Mouse (Mus musculus) right cerebral cortex, adult 2 months (tissue): ENCODE data around the gene B3galt6.
A peak's percentile ranks its signal among the peaks of the same experiment; 100 is the strongest.

Experiments used
- DNase-seq, 2 experiments: peaks; one replicate each; pipeline ENCODE4 v3.0.0; 2021 to 2022; ENCODE audit warnings: low spot score in 2 of 2

Gene B3galt6

DNA sequence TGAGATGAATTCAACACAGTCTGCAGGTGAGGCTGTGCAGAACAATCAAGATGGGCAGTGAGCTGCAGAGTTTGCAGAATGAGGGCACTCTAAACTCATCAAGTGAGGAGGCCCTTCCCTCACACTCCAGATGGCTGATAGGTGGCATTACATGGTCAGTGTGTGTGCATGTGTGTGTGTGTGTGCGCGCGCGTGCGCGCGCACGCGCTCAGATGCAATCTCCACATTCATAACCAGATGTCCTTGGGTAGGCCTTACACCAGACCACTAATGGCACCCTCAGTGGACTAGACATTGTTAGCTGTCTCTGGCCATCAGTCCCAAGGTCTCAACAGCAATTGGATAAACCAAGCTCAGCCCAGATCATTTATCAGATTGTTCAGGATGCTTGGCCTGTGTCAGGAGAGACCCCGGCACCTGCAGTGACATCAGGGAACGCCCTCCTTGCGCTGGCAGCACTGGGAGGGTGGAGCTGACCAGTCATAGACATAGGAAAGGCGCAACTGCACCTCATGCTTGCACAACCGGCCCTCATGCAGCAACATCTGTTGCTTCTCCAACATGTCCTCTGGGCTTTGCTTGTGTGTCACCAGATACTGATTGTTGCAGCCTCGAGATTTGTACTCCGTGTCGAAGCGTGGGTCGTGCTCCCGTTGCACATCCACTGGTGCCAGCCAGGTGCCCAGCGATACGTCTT, 1.1 kb downstream of the B3galt6 start:
- no peak for DNase-seq

DNA sequence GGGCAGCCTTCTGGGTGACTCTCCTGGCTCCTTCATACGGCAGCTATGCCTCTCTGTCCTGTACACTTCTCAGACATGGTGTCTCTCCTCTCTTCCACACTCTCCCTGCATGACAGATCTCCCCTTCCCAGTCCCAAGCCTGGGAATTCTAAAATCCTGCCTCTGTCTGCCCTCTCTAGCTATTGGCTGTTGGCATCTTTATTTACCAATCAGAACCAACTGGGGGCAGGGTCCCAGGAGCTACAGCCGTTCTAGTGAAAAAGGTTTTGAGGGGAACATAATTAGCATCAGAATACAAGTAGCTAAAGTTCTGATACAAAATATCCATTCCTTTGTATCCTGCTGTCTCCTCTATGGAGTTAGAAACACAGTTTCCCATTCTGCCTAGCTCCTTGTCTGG, 8.7 kb downstream of the B3galt6 start:
- no peak for DNase-seq

DNA sequence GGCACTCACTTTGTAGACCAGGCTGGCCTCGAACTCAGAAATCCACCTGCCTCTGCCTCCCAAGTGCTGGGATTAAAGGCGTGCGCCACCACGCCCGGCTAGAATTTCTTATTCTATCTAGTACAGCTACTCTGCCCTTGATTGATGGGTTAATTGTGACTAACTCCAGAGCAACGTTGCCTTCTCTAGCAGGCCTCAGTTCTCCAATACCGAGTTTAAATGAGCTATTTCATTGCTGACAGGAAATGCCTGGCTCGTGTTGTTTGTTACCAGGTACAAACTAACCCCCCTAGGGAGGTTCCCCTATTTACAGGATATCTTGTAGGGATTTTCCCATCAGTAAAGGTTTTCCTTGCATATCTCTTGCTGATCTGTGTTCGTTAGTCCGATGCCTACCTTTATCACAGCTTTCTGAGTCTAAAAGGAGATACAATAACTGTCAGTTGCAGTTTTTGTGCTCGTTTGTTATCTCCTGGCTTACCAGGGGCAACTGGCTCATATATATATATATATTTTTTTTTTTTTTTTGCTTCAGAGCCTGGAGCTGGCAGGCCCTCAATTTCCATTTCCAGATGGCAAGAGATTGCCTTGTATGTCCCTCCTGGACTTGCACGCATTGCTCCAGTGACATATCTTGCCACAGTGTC, 10.9 kb downstream of the B3galt6 start:
- no peak for DNase-seq

DNA sequence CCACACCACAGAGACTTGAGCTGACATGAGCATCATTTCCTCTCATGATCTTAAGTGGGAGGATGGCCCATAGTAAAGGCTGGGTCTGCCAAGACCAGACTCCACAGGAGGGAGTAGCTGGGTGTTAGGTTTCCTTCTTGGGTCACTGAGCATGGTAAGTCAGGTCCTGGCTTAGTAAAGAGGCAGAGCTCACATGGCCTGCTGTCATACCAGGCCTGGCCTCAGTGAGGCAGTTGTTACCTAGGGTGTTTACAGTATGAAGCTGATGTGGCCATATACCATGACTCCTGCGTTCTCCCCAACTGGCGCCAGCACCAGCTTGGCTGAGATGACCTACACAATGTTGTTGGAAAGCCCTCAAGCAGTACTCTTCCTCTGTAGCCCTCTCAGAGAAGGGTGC, 19.2 kb downstream of the B3galt6 start:
- DNase-seq = no peak

DNA sequence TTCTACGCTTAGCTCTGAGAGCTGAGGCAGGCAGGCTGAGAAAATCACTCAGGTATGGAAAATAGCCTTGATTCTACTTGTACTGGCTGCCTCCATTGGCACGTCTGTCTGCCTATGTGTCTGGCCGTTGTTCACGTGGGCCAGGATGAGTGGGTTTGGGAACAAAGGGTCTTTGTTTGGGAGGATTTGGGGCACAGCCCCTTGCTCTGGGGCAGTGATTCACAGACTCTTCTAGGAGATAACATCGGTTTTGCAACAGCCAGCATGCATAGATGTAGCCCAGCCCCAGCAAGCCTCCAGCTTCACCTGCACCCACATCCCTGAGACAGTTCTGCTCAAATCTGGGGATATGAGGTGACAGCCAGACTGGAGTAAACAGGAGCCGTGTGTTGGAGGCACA, 19.8 kb downstream of the B3galt6 start:
- no peak for DNase-seq

DNA sequence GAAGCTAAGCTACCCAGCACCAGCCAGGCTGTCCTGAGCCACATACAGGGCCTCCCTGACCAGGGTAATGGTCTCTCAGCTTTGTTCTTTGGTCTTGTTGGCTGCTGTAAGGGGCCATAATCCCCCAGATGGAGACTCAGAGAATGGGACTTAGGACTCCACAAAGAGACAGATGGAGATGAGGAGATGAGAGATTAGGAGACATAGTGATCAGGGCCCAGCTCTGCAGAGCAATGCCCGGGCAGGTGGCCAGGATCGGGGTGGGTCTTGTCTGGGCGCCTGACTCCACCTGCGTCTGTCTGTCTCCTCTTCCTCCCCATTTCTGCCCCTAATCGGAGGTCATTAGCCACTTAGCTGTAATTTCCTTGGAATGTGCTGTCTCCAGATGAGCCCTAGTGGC, 22.2 kb downstream of the B3galt6 start:
- no peak for DNase-seq

DNA sequence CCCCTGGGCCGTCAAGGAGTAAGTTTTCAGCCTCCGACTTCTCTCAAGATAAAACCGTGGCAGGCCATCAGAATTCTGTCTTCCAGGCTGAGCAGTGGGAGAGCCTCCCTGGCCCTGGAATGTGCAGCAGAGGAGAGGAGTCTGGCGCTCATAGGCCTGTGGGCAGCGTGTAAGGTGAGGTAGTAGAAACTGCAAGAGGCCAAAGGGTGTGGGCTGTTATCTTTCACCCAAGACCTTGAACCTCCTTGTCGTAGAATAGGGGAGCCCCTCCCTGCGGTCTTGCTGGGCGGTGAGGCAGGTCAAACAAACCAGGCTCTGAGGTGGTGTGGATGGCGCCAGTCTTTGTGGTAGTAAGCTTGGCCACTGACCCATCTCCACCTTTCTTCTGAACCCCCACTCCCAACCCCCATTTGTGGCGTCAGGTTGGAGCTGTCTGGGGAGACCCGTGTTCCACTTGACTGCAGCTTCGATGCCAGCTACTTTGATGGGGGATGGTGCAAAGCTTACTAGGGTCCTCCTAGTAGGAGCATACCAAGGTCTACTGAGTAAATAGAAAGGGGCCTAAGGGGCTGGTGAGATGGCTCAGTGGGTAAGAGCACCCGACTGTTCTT, 23.3 kb downstream of the B3galt6 start:
- DNase-seq = no peak

DNA sequence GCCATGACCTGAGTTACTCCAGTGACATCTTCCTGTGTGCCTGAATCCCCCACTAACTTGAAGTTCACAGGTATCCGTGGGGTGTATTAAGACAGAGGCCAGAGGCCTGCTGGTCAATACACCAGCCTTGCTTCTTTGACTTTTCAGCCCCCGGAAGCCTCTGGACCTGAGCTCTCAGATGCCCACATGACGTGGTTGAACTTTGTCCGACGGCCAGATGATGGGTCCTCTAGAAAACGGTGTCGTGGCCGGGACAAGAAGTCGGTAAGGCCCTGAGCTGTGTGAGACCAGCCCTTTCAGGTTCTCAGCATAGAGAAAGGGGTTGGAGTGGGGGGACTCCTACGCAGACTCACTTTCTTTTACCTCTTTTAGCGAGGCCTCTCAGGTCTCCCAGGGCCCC, 28.1 kb downstream of the B3galt6 start:
- DNase-seq = no peak

DNA sequence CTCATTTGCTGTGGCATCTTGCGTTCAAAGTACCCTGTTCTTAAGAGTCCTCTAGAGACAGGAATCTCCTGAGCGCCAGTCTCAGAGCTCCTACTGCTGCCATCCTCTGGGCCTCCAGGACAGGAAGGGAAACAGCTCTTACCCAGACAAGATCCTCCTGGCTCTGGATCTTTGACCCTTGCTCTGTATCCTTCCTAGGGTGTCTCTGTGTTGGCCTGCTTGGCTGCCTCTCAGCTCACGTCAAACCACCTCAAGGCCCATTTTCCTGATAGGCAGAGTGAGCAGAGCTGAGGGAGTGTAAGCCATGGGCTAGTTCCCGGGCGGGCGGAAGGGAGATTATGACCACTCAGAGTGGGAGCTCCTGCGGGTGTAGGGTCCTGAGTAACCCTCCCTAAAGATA, 29.3 kb downstream of the B3galt6 start:
- DNase-seq = no peak

DNA sequence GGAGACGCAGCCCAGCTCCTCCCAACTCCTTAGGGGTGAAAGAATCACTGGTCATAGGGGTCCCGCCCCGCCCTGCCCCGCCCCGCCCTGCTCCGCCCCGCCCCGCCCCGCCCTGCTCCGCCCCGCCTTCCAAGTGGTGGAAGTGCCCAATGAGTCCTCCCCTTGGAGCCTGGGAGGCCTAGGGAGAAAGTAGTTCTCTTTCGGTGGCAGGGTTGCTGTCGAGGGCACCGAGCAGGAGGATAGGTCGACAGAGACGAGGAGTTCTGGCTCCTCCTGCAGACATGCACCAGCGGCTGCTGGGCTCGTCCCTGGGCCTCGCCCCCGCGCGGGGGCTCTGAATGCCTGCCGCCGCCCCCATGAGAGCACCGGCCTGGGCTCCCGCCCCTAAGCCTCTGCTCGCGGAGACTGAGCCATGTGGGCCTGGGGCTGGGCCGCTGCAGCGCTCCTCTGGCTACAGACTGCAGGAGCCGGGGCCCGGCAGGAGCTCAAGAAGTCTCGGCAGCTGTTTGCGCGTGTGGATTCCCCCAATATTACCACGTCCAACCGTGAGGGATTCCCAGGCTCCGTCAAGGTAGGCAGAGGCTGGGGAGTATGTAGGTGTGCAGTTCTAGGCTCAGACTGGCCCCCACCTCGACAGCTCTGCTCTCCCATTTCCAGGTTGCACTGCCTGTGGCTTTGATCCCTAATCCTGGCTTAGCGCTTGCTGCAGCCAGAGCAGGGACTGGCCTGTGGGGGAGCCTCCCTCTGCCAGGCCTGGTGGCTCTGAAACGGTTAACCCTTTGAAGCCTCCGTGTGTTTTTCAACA, 30.1 kb downstream of the B3galt6 start, which contains the start of gene C1qtnf12:
C1qtnf12 (plus strand) TSS at position 152 of the 805 bp plus-strand sequence.
- peak; percentile 16 to 37 for DNase-seq

DNA sequence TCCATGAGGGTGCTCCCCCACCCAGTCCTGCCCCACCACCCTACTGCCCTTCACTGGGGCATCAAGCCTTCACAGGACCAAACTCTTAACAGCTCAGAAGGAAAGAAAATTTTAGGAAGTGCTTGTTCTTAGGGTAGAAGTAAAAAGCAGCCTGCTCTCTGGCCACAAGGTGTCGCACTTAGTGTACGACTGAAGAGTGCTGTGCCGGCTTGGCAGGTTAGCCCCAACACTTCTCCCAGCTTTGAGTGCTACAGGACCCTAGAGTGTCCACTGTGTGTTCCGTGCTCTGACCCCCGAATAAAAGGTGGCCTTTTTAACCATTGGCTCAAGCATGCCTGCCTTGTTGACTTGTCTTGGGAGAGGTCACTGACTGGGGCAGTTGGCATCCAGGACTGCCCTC, 33.2 kb downstream of the B3galt6 start:
- peak; percentile 73 to 80 for DNase-seq

DNA sequence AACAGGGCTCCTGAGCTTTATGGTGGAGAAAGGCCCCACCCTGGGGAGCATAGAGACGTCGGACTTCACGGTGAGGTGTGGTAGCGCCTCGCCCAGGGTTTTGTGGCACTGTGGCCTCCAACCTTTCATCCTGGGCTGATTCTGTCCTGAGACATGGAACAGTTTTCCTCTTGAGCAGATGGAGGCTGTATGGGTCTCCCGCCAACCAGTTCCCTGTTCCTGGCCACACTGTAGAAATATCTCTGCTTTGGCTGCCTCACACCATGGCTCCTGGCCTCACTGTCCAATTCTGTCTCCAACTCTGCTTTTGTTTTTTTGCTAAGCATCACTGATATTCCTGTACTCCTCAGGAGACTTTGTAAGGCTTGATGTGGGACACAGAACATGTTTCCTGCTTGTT, 37.0 kb downstream of the B3galt6 start:
- no peak for DNase-seq

DNA sequence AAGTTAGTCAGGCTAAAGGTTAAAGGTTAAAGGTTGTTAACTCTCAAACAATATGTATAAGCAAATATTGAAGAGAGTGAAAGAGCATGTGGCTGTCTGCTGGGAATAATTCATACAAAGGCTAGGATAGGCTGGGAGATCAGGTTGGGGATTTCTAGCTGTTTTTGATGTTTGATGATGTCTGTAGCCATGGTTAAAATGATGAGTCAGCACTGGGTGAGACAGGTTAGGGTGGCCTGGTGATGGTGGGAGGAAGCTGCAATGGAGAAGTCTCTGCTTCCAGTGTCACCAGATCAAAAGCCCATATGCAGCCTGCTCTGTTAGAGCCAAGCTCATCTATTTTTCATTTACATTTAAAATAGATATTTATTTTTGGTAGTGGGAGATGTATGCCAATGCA, 45.4 kb downstream of the B3galt6 start:
- DNase-seq = no peak

DNA sequence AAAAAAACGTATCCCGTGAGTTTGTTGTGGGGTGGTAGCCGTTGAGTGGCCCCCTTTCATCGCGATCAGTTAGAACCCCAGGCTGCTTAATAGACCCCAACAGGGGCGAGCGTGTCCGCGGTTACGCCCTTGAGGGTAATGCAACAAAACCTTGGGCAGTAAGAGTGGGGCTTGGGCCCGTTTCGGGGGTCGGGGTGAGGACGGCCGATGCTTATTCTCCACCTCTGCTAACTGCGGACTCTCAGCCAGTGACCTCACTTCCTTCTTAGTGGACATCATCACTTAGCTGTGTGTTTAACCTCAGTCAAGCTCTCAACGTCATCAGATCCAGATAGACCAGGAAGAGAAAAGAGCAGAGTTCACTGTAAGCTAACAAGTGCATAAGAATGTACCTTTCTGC, 48.2 kb downstream of the B3galt6 start:
- no peak for DNase-seq

DNA sequence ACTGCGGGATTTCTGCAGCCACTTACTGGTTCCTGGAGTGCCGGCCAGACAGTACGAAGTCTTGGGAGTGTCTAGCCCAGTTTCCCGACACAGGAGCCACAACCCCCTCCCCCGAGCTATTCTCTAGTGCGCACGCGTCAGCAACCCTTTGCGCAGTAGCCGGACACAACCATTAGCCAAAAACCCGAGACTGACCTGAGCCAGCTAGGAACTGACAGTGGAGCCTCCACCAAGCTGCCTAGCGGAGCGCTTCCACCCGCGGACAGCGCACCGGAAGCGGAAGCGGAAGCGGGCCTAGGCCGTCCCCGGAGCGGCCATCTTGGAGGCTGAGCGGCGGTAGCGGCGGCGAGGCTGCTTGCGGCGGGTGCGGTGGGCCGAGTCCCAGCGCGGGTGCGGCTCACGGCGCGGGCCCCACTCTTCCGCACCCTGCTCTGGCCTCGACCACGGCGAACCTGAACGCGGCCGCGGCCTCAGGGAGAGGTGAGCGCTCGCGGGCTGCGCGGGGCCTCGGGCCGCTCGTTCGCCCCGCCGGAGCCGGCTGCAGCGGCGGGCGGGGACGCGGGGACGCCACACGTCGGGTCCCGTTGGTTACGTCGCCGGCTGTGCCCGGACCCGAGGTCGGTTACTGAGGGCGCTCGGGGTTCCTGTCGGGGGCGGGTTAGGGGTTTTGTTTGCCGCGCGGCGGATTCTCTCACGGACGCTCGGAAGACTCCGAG, 48.8 kb downstream of the B3galt6 start, which contains the start of gene Ube2j2:
Ube2j2 (plus strand) TSS at position 298 of the 716 bp plus-strand sequence.
- peak; percentile 97 to 98 for DNase-seq

DNA sequence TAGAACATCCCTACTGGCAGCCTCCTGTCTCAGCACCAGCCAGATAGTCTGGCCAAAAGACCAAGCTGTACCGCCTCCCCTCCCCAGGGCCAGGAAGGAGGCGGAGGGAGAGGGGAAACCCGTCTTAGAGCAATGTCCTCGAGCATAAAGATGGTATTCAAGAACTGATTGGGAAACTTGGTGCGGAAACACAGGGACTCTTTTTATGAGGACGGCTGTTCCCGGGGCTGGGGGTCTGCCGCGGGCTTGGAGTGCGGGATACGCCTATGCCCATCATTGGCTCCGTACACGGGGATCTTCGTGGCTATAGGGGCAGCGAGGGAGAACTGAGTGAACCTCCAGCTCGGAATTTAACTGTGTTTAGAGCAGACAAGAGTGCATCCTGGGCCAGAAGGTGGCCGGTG, 49.4 kb downstream of the B3galt6 start:
- DNase-seq = peak in 1 of 2 experiments; percentile 43
